Mouse (Mus musculus) ES-E14 (cell line): ENCODE results near the gene Slc30a4. TPM values are rescaled to one million over a fixed set of nuclear protein-coding genes. Genes with fewer than 3 reads are reported as not detected.

Experiments
- DNase-seq: peaks from one replicate; pipeline ENCODE4 v3.0.0-alpha.2; 2013; ENCODE audit warnings: low read depth, low spot score
- H3K27ac ChIP-seq: 2 replicates; pipeline ENCODE4 v1.5.1; 2012; ENCODE audit warnings: low read depth, mild to moderate bottlenecking, low read length, moderate library complexity, mixed read lengths; ENCODE audit not compliant: poor library complexity, insufficient read depth, severe bottlenecking
- H3K36me3 ChIP-seq: 2 replicates; pipeline ENCODE4 v1.6.1; 2012; ENCODE audit warnings: mild to moderate bottlenecking, low read length, moderate library complexity, mixed read lengths; ENCODE audit not compliant: control insufficient read depth, poor library complexity, insufficient read depth, severe bottlenecking
- H3K4me1 ChIP-seq, 2 experiments: fragments of 150-350 bp in 1 of 2; sonication (generic) in 1 of 2; 2 replicates each; pipeline ENCODE4 v1.6.1; 2012; ENCODE audit warnings: low read length in 2 of 2, mild to moderate bottlenecking in 1 of 2, mixed read lengths in 1 of 2; ENCODE audit not compliant: control insufficient read depth in 2 of 2, insufficient read depth in 2 of 2, poor library complexity in 1 of 2
- H3K4me3 ChIP-seq, 2 experiments: fragments of 150-350 bp in 1 of 2; sonication (generic) in 1 of 2; 2 replicates each; pipeline ENCODE4 v1.5.1; 2012; ENCODE audit warnings: low read length in 2 of 2, low read depth in 1 of 2, mild to moderate bottlenecking in 1 of 2, mixed read lengths in 1 of 2; ENCODE audit not compliant: insufficient read depth in 1 of 2, poor library complexity in 1 of 2, severe bottlenecking in 1 of 2
- H3K9ac ChIP-seq: 2 replicates; pipeline ENCODE4 v1.6.1; 2012; ENCODE audit warnings: low read depth, mild to moderate bottlenecking, low read length, mixed read lengths; ENCODE audit not compliant: poor library complexity, insufficient read depth, severe bottlenecking
- H3K9me3 ChIP-seq: fragments of 150-350 bp; sonication (generic); 2 replicates; pipeline ENCODE4 v1.6.1; 2012; ENCODE audit warnings: low read depth, mild to moderate bottlenecking, low read length; ENCODE audit not compliant: control insufficient read depth, insufficient read depth
- CHD2 ChIP-seq: IDR thresholded peaks from 2 replicates; pipeline ENCODE4 v1.6.1; 2014; ENCODE audit warnings: mild to moderate bottlenecking, low read depth, low read length, inconsistent platforms
- HCFC1 ChIP-seq: IDR thresholded peaks from 2 replicates; pipeline ENCODE4 v1.6.1; 2012; ENCODE audit warnings: low read length, inconsistent platforms, borderline replicate concordance; ENCODE audit not compliant: insufficient read depth
- MAFK ChIP-seq: IDR thresholded peaks from 2 replicates; pipeline ENCODE4 v1.6.1; 2014; ENCODE audit warnings: mild to moderate bottlenecking, low read depth, low read length, inconsistent platforms; ENCODE audit not compliant: insufficient read depth
- ZC3H11A ChIP-seq: IDR thresholded peaks from 2 replicates; pipeline ENCODE4 v1.6.1; 2012; ENCODE audit warnings: low read depth, mild to moderate bottlenecking, inconsistent platforms, low read length, borderline replicate concordance
- ZNF384 ChIP-seq: IDR thresholded peaks from 2 replicates; pipeline ENCODE4 v1.6.1; 2012; ENCODE audit warnings: low read depth, low read length, inconsistent platforms
- in situ Hi-C, 2 experiments: fragments of 600-800 bp; cut with MboI; formaldehyde crosslinking; loops; one replicate each; pipeline ENCODE4 v1.15.1; 2025; ENCODE audit warnings: low sequenced_read_pairs in 2 of 2, inconsistent platforms in 1 of 2; ENCODE audit not compliant: unreplicated experiment in 2 of 2
- total RNA-seq: library from RNA; depleted of rRNA; stranded (reverse); fragments of 300-350 nt; gene quantifications from 2 replicates; pipeline ENCODE4 v1.2.3, GENCODE M21; 2012

Gene Slc30a4
- total RNA-seq, 1 experiment, result 8.6 TPM

GRCm38 (mm10) chr2:122671714-122672113 is 30.7 kb downstream of the Slc30a4 start:
- no peaks in the 10 kb centered on the region for H3K36me3 ChIP-seq
- TF ChIP-seq CHD2 (no peak), HCFC1 (no peak), ZC3H11A (no peak), MAFK (no peak), ZNF384 (no peak)
- no peak overlapping the region for H3K4me3 ChIP-seq
- H3K27ac ChIP-seq, result no peak overlapping the region
- no peak for DNase-seq
- H3K9ac ChIP-seq, result no peak overlapping the region
- in situ Hi-C loops, result no loop called here
- H3K9me3 ChIP-seq, result no peaks in the 10 kb centered on the region
- H3K4me1 ChIP-seq, result no peaks in the 10 kb centered on the region

GRCm38 (mm10) chr2:122667856-122668255 is 34.6 kb downstream of the Slc30a4 start:
- Histone ChIP-seq H3K27ac (no peak overlapping the region), H3K4me1 (peaks cover 0 to 2% of the 10 kb centered on the region in 2 experiments; a peak in 1 of 4 replicates), H3K36me3 (no peaks in the 10 kb centered on the region), H3K4me3 (no peak overlapping the region), H3K9ac (no peak overlapping the region), H3K9me3 (no peaks in the 10 kb centered on the region)
- no peak for TF ChIP-seq ZNF384
- TF ChIP-seq ZC3H11A, result no peak
- no peak for TF ChIP-seq MAFK
- TF ChIP-seq HCFC1, result no peak
- TF ChIP-seq CHD2, result no peak
- no peak for DNase-seq
- in situ Hi-C loops, result no loop called here

- no peak for DNase-seq
- no peaks in the 10 kb centered on the region for H3K9me3 ChIP-seq
- H3K27ac ChIP-seq, result no peak overlapping the region
- in situ Hi-C loops, result no loop called here
- H3K4me1 ChIP-seq, result peaks cover 0 to 2% of the 10 kb centered on the region in 2 experiments; a peak in 1 of 4 replicates
- no peaks in the 10 kb centered on the region for H3K36me3 ChIP-seq
- H3K9ac ChIP-seq, result no peak overlapping the region
- H3K4me3 ChIP-seq, result no peak overlapping the region
- TF ChIP-seq ZC3H11A, result no peak
- no peak for TF ChIP-seq ZNF384
- no peak for TF ChIP-seq MAFK
- TF ChIP-seq HCFC1, result no peak
- TF ChIP-seq CHD2, result no peak
These were observed 36.2 kb downstream of the Slc30a4 start for GRCm38 (mm10) chr2:122665973-122666875.

GRCm38 (mm10) chr2:122665253-122665972 is 37.0 kb downstream of the Slc30a4 start:
- TF ChIP-seq MAFK, result no peak
- TF ChIP-seq ZC3H11A, result no peak
- no peak for TF ChIP-seq ZNF384
- TF ChIP-seq CHD2, result no peak
- TF ChIP-seq HCFC1, result no peak
- no peaks in the 10 kb centered on the region for H3K9me3 ChIP-seq

More at GRCm38 (mm10) chr2:122665253-122665972, 37.0 kb downstream of the Slc30a4 start:
- Histone ChIP-seq H3K4me3 (no peak overlapping the region), H3K27ac (no peak overlapping the region), H3K36me3 (no peaks in the 10 kb centered on the region), H3K9ac (no peak overlapping the region), H3K4me1 (peaks cover 0 to 2% of the 10 kb centered on the region in 2 experiments; a peak in 1 of 4 replicates)
- in situ Hi-C loops, result no loop called here
- DNase-seq, result no peak
